Mouse (Mus musculus): ENCODE data around the gene Sipa1l3.

The Sipa1l3 gene

DNA sequence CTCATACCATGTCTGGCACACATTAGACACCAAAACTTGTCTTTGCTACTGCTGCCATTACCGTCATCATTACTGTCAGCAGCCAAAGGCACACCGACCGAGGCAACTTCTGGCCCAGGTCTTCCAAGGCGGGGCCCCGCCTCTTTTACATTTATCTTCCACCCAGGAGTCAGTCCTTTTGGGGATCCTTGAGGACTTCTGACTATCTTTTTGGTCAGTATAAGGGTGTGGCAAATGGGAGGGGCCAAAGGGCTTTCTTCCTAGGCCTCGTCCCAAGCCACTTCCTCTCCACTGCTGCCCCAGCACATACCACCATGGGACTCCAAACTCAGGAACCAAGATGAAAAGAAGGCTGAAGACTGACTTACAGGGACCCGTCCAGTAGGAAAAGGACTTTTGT is 9.9 kb downstream of the Sipa1l3 start:
- no peak for DNase-seq (ENCODE audit: low read depth in 2 of 2, low spot score in 2 of 2)

DNA sequence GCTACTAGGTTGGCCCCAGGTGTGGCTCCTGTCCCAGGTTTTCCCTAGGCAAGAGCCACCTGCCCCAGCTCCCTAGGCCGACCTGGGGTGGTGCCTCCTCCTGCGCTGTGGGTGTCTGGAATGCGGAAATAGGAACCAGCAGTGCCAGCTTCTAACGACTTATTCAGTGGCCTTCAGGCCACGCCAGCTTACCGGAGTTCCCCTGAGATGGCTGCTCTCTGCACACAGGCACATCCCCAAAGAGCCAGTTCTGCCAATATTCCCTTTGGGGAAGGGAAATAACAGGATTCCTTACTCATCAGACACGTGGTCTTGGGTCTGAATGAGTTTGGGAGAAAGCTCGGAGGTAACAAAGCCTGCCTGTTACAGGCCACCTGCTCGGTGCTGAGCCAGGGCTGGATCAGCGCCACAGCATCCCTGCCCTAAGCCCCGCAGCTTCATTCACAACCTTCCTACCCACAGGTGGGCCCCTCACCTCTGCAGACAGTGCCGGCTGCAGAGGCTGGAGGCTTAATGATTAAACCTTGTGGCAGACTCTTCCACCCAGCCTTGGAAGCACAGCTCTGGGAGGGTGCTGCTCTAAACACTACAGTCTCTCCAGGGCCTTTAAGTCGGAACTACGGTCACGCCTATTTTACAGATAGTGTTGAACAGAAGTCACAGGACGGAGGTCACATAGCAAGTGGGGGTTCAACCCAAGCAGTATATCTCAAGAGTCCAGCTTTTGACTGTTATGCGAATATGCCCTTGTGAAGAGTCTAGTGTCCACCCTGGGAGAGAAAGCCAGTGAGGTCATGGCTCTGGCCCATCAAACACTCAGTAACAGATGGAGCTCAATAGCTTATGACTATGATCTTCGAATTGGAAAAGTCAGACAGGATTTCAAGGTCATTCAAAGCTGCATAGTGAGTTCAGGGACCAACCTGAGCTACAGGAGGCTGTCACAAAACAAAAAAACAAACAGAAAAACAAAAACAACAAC is 12.8 kb downstream of the Sipa1l3 start:
- DNase-seq (ENCODE audit: low read depth in 2 of 2, low spot score in 2 of 2) = no peak

DNA sequence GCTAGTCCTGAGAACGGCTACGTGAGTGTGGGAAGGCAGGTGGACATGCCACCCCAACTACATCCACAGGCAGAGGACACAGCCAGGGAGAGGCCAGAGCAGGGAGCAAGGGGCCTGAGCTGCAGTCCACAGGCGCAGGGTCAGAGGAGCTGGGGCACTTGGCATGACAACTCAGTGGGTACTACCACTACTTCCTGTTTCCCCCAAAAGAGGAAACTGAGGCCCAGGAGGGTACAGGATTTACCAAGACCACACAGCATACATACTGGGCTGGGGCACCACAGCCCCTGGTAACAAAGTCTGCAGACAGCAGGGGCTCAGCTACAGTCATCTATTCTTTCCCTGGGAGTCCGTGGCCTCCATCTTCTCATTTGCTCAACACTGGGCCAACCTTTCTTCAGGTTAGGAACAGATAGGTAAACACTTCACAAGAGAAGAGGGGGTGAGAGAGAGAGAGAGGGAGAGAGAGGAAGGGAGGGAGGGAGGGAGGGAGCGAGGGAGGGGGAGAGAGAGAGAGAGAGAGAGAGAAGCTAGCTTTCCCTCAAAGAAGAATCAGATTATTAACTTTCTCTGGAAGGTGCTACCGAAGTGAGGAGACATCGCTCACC is 13.7 kb downstream of the Sipa1l3 start:
- DNase-seq (ENCODE audit: low read depth in 2 of 2, low spot score in 2 of 2) = no peak

DNA sequence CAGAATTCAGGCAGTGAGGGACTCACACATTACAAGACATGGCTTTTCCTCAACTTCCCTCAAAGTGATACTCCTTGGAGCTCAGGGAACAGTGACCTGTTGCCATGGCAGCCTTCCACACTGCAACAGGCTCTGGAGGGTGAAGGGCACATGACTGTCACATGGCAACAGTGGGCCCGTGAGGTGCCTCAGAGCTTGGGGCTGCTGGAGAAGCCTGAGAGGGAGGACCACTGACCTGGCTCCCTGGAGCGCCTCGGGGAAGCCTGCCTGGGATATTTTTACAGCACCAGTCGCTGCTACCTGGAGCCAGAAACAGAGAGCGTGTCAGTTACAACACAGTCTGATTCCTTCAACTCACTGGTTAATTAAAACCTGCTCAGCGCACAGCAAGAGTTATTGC is 14.8 kb downstream of the Sipa1l3 start:
- no peak for DNase-seq (ENCODE audit: low read depth in 2 of 2, low spot score in 2 of 2)

DNA sequence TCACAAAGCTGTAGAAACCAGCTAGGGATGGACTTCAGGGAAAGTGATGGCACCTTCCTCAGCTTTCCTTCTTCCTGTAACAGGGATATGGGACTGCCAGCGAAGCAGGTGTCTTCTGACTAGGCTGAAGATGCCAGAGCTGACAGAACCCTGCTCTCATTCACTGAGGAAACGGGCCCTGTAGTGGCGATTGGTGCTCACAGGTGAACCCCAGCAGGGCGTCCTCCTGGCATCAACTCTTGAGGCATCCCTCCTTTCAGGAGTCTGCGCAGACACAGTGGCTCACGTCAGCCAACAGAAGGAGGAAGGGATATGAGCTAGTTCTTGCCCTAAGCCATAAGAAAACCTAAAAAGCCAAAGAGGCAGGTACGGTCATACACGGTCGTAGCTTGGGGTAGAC is 17.2 kb downstream of the Sipa1l3 start:
- no peak for DNase-seq (ENCODE audit: low read depth in 2 of 2, low spot score in 2 of 2)

DNA sequence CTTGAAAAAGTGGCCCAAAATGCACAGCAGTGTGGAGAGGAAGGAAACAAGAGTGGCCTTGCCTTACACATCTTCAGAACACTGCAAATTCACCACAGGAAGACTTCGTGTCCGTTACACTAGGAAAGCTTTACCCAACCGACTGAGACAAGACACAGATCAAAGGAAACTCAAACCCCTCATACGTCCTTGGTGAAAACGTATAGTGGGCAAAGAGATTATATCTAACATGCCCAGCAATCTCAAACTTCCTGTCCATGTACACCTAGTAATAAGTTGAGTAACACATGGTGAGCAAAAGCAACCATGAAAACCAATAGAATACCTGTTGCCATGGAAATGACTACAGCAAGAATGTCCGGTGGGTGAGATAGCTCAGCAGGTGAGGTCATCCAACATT is 19.4 kb downstream of the Sipa1l3 start:
- no peak for DNase-seq (ENCODE audit: low read depth in 2 of 2, low spot score in 2 of 2)

DNA sequence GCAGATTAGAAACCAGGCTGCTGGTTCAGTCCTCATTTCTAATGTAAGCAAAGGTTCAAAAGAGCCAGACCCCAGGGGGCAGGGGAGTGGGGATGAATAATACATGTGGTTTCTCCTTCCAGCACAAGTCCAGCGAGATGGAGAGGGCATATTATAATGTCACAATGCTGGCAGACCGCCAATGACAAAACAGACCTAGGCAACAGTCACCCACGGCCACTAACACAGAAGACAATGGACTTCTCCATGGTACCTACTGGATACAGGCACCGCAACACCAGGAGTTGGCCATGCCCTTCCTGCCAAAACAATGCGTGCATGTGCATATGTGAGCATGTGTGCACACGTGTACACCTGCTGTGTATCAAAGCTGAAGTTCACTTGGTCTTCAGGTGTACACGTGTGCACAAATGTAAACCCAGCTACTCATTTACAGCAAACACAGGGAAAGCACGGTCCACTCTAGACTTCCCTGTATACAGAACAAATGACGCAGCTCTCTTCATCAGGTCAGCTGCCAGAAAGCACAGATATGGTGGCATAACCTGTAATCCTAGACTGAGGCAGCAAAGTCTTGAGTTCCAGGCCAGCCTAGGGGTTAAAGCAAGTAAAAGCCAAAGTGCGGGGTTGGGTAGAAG is 21.4 kb downstream of the Sipa1l3 start:
- no peak for DNase-seq (ENCODE audit: low read depth in 2 of 2, low spot score in 2 of 2)

DNA sequence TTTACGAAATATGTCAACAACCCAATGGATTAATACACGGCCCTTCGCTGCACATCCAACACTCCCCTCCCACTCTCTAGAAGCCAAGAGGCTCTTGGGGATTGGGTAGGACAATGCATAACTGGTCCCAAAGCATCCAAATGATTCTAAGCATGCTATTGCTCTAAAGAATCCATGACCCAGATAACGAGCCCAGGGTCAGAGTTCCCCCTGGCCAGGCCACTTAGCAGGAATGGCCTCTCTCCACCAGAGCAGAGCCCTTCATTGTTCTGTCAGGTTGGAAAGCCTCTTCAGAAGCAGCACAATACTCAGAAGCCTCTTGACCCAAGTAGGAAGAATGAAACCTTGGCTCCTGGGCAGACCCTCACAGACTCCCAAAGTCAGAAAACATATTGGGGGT is 22.1 kb downstream of the Sipa1l3 start:
- DNase-seq (ENCODE audit: low read depth in 2 of 2, low spot score in 2 of 2) = no peak

DNA sequence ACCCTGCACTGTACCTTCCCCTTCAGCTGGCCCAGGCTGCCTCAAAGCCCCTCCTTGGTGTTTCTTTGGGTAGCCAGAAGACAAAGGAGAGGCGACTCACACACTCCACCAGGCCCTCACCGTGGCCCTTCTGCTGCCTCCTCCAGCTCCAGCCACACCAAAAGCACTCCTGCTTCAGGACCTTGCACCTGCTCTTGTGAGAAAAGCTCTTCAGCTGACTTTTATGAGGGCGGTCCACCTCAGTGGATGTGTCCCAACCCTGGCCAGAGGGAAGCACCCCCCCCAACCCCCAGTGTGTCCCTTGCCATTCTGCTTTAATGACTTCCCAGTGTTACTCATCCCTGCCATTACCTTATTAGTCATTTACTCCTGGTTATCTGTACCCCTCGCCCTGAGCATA is 22.6 kb downstream of the Sipa1l3 start:
- no peak for DNase-seq (ENCODE audit: low read depth in 2 of 2, low spot score in 2 of 2)

DNA sequence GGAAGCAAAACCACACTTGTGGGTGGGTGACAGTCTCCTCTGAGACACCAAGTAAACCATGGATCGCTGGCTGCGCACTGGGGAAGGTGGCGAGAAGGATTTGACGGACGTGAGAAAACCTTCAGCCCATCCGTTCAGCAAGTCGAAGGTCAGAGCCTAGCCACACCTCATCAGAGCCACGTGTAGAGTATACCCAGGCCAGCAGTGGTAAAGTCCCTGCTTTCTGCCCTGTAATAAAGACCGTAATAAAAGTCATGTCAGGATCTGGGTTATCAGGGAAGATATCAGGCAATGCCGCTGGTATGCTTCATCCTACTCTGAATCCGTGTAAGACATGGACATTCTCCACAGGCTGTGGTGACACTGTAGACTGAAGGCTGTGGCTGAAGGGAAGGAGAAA is 23.6 kb downstream of the Sipa1l3 start:
- no peak for DNase-seq (ENCODE audit: low read depth in 2 of 2, low spot score in 2 of 2)

DNA sequence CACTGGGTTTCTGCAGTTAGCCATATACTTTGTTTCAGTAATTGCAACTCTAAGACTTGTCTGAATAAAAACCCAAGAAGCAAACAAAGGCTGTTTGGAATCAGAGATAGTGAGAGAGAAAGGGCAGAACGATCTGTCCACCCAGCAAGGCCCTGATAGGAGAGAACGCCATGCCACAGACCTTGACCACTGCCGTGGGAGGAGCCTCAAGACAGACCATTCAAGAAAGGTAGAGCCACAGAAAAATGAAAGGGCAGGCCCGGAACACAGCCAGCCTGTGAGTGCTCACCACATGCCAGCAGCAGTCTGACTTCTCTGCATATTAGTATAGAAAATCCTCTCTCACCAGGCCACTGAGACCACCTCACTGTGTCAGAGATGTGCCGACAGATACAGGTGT is 24.4 kb downstream of the Sipa1l3 start:
- no peak for DNase-seq (ENCODE audit: low read depth in 2 of 2, low spot score in 2 of 2)

DNA sequence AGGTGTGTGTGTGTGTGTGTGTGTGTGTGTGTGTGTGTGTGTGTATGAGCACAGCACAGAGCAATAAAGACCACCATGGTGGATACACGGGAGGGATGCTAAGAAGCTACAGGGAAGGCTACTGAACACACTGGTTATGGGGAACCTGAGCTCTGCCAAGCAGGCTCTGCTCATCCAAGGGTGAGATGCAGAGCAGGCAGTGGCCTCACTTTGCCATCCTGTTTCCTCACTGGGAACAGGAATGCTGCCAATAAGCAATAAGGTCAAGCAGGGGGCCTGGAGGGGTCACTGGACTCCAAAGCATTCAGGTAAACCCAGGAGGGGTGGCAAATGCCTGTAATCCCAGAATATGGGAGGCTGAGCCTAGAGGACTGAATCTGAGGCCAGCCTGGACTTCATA is 25.4 kb downstream of the Sipa1l3 start:
- no peak for DNase-seq (ENCODE audit: low read depth in 2 of 2, low spot score in 2 of 2)

DNA sequence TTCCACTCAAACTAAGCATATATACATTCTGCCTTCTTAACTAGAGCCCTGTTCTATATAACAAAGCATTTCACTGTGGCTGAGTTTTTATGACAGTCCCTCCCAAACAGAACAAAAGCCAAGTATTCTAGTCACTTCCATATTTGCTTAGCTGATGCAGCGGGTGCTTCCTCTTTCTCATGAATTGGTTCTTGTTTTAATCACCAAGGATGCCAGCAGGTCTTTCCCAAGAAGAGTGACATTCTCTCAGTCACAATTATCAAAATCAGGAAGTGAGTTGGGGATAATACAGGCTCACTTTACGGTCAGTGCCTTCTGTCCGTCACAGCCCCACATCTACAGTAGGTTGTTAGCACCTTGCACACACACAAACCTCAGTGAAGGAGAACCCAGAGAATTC is 26.6 kb downstream of the Sipa1l3 start:
- no peak for DNase-seq (ENCODE audit: low read depth in 2 of 2, low spot score in 2 of 2)

DNA sequence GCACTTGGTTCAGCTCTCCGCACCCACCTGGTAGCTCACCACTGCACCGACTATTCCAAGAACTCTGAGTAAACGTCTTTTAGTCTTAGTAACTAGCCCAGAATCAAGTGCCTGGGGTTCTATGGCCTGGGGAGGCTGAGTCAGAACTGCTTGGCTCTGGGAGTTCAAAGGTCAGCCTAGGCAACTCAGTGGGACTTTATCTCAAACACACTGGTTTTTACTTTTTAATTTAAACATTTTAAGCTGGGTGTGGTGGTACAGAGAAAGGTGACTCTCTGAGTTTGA is 27.0 kb downstream of the Sipa1l3 start:
- no peak for DNase-seq (ENCODE audit: low read depth in 2 of 2, low spot score in 2 of 2)

DNA sequence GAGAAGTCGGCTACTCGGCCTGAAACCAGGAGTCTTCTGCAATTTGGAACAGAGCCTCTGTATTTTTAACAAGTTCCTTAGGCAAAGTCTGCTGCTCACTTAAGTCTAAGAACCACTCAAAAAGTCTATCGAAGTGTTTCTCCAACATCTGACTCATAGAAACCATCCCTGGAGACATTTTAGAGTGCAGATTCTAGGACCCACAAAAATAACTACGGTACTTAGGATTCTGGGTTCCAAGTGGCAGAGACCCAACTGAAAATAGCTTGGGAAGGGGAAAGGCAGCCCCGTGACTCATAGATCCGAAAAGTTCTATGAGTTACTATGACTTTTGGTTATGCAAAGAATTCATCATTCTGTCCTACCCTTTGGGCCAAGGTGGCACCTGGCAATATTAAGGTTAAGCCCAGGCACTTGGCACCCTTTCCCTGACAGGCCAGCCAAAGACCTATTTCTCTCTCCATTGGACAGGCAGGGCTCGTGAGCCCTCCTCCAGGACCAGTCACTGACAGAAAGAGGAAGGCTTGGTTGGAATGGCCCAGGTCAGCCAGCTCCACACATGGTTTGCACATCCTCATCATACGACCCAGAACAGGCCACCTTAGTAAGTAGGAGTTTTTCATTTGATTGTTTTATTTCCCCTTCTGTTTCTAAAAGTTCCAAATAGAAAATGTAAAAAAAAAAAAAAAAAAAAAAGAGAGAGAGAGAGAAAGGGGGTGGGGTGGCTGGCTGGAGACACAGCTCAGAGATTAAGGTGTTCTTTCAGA is 27.6 kb downstream of the Sipa1l3 start:
- no peak for DNase-seq (ENCODE audit: low read depth in 2 of 2, low spot score in 2 of 2)

DNA sequence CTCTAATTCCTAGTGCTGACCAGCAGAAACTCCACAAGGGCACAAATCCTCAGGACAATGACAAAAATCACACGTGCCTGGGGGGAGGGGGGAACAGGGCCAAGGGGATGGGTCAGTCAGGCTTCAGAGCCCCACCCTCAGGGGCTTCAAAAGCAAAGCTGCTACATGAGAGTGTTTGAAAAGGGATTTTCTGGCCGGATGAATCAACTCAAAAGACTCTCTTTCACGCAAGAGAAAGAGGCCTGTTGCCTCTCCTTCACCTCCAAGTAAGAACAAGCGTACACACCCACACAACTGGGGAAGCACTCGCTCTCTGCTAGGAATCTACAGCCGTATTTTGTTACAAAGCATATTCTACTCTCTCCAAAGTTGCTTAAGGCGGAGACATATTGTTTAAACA is 28.6 kb downstream of the Sipa1l3 start:
- no peak for DNase-seq (ENCODE audit: low read depth in 2 of 2, low spot score in 2 of 2)

DNA sequence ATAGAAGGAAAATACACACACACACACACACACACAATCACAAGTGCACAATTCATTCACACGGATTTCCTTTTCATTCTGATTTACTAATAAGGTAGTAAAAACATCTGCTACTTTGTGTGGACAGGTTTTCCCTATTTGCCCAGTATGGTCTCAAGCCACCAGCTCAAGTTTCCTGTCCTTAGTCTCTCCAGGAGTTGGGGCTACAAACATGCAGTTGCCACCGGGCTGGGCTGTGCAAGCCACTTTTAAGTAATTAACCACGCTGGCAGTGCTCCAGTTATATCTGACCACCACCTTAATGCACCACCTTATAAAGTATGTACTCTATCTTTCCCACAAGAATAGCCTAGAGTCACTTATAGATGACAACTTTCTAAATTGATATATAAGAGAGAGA is 29.1 kb downstream of the Sipa1l3 start:
- no peak for DNase-seq (ENCODE audit: low read depth in 2 of 2, low spot score in 2 of 2)

DNA sequence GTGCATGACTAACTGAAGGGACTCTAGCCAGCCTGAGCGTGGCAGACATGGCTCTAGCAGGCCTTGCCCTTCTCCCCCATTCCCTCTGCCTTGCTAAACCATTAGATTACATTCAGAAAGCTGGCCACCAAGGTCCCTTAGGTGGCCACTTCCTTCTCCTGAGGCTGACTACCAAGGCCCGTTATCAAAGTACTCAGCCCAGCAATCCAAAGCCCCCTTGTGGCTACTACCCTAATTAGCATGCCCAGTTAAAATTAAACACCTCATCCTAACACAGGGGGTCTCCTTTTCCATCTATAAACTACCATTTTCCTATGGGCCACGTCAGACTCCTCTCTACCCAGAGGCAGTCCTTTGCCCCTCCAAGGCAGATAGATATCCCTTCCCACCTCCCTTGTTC is 31.7 kb downstream of the Sipa1l3 start:
- DNase-seq (ENCODE audit: low read depth in 2 of 2, low spot score in 2 of 2) = no peak

DNA sequence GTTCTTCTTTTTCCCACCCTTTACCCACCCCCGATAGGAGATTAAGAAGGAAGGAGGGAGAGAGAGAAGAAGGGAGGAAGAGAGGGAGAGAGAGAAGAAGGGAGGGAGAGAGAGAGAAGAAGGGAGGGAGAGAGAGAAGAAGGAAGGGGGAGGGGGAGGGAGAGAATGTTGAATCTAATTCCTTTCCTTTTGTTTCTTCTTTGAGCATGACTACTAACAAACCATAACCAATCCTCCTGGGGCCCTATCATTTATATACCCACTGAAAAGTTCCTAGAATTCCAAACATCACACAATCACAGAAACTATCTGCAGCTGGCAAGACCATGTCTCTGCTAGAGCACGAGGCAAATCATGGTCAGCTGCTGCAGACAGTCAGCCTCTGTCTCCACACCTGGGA is 32.7 kb downstream of the Sipa1l3 start:
- no peak for DNase-seq (ENCODE audit: low read depth in 2 of 2, low spot score in 2 of 2)

DNA sequence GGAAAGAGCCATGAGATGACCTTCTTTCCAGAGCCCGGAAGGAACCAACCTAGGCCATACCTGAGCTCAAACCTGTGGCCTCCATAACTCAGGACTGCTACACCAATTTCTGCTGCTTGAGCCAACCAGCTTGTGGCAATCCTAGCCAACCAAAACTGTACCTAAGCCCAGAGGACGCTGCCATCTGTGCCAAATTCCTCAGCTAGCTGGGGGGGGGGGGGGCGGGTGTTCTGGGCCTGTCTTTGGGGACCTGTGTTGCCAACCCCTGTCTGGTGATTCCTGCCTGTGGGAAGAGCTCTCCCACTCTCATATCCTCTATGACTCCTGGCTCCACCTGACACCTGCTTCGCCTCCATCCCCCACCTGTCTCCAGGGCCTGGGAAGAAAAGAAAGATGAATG is 34.9 kb downstream of the Sipa1l3 start:
- no peak for DNase-seq (ENCODE audit: low read depth in 2 of 2, low spot score in 2 of 2)

DNA sequence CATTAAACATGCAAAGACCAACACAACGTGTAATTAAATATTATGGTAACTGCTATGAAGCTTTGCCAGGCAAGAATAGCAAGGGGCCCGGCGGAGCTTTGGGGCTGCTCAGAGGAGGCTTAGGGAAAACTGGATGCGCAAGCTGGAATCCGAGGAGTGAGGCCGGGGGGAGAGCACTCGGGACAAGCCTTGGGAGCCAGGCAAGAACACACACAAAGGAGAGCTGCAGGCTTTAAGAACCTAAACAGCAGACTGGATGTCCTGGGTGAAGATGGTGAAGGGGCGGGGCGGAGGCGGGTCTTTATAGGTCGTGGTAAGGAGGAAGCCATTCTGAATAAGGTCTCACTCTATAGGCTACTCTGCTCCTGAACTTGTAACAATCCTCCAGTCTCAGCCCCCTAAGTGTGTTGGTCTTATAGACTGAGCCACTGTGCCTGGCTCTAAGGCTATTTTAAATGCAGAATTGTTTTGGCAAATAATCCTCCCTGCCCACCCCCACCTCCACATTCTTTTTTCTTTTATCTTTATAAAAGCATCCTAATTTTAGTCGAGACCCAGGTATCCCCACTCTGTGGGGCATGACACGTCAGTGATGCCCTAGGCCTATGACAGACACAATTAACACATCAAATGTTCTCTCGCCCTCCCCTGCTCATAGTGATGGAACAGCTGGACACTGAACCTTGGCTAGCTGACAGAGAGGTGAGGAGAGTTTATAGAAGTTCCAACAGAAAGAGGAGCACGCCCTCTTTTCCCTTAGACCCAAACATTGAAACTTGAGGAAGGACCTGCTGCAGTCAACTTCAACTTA is 36.9 kb downstream of the Sipa1l3 start:
- DNase-seq (ENCODE audit: low read depth in 2 of 2, low spot score in 2 of 2) = no peak
